Mouse (Mus musculus): ENCODE results near the gene Gm48552.

GRCm38 (mm10) chr10:81409330-81409729 is 20.5 kb downstream of the Gm48552 start:
- TF ChIP-seq POLR2A (IDR thresholded peaks at IDR 0.05; ENCODE audit: control insufficient read depth in 1 of 2, insufficient read depth in 1 of 2, low read depth in 1 of 2, low read length in 2 of 2, poor library complexity in 1 of 2) (no peak), ZNF384 (IDR thresholded peaks at IDR 0.05; ENCODE audit: low read depth, low read length) (no peak), MAZ (IDR thresholded peaks at IDR 0.05; ENCODE audit: low read depth, low read length) (no peak), USF2 (IDR thresholded peaks at IDR 0.05; ENCODE audit: borderline replicate concordance in 1 of 2, insufficient read depth in 1 of 2, low read depth in 1 of 2, low read length in 2 of 2) (no peak), RCOR1 (IDR thresholded peaks at IDR 0.05; ENCODE audit: low read depth, low read length) (no peak), EP300 (IDR thresholded peaks at IDR 0.05; ENCODE audit: low read depth in 1 of 2, low read length in 2 of 2) (no peak)
